Mouse (Mus musculus): ENCODE results near the gene Olfr2.
A peak's percentile ranks its signal among the peaks of the same experiment; 100 is the strongest.

Gene Olfr2

DNA sequence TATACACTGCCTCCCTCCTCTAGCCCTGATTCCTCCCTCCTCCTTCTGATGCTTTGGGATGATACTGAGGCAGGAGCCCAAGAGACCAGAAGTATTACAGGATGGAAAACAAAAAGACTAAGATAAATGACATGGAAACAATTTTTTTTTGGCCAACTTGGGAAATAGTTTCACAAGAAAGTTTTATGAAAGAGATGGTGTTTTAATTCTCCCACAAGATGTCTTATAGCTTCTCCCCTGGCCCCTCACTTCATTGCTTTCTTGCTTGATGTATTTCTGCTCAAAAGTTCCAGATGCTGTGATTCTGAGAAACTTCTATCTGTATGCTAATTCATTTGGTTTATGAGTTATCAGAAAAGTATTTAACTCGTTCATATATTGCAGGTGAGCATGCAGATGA lies at the start of gene Olfr2:
Gene Olfr2, minus strand, starts transcription at position 101 of the 400 bp plus-strand sequence.
- DNase-seq (ENCODE audit: low read depth, low spot score) = no peak

DNA sequence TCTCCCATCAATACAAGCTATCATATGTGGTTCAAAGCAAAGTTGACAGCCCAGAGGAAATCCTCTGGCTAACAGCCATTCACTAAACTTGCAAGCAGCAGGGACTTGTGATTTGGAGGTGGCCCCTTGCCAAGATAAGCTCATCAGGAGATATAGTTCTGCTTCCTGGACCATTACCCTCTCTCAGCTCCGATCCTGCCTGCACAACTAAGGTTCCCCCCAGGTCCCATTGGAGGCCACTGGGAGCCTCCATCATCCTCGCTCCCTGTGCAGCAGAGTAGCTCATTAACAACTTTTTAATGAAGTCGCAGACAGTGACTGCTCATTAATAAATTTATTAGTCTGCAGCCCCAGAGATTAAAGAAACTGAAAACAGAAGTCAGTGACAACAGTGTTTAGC lies 41.7 kb upstream of the Olfr2 start:
- DNase-seq (ENCODE audit: low read depth, low spot score) = no peak

DNA sequence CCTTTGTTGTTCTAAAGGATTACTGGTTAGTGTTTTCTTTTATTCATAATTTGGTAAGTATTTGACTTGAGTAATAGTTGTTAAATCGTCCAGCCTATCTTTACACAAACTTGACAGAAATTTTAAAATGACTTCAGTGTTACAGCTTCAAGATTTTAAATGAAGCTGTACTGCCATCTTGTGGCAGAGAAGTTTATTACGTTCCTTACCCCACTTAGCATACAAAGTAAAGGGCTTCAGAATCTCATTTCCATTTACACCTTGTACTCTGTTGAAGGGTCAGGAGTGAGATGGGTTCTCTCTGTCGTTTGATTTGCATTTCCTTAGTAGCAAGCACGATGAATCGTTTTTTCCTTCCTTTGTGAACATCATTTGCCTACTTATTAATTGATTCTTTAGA lies 40.0 kb upstream of the Olfr2 start:
- peak; percentile 71 for DNase-seq (ENCODE audit: low read depth, low spot score)

DNA sequence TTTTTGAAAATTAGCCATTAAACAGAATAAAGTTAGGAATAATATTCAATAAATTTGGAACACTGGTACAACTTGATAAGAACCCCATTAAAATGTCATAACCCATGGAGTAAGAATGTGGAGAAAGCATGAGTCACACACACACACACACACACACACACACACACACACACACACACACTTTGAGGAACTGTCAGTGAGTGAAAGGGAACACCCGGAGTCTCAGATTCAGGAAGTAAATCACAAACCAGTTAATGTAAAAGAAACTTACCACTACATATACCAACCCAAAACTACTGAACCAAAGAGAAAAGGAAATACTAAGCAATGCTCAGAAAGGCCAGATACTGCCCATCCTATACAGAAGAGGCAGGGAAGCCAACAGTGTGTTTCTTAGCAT lies 38.5 kb upstream of the Olfr2 start:
- DNase-seq (ENCODE audit: low read depth, low spot score) = no peak

DNA sequence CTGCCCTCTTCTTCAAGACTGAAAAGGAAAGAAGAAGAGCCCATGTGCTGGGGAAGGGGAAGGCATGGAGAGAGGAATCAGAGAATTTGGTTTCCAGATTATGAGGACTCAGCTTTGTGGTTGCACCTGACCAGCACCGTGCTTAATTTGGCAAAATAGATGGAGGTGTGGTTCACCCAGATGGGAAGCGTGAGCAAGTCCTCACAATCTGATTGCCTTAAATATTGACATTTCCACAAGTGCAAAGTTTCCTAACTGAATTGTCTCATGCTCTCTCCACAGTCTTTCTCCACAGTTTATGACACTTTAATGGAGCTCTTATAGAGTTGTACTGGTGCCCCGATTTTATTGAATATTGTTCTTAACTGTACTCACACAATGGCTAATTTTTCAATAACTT lies 37.3 kb upstream of the Olfr2 start:
- DNase-seq (ENCODE audit: low read depth, low spot score) = no peak

DNA sequence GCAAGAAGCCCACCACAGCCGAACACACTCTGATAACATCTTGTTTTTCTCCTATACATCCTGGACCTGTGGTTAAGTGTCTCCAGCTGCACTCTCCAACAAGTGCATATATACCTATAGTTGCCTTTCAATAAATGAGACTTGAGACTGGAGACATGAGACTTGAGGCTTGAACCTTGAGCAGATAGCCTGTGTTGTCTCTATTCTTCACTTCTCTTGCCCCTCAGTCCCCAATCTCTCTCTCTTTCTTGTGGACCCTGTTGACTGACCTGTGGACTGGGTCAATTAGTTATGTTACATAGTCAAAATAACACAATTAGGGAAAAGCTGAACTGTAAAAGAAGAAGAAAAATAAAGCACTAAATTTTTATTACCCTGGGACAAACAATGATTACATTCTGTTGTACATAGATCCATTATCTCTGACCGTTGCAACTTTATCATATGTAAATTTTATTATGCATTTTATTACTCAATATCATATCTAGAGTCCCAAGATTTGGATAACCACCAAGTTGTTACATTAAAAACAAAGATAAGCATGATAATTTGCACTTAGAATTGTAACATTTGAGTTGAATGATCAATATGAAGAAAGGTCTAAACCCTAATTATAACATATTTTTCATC lies 34.2 kb upstream of the Olfr2 start:
- no peak for DNase-seq (ENCODE audit: low read depth, low spot score)

DNA sequence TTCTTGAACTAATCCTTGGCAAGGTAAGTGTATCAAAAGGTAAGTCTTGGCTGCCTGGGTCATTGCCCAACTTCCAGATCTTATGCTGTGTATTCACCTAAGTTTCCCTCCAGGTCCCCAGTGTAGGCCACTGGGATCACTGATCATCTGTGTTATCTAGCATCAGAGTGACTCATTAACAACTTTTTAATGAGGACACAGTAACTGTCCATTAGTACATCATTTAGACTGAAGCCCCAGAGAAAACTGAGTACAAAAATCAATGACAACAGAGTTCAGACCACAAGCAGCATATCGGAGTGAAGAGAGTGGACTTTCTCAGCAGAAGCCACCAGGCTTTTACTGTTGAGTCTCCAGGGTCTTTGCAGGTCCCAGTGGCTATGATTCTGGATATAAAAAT lies 25.0 kb upstream of the Olfr2 start, which contains the start of gene Olfr713:
Gene Olfr713, plus strand, starts transcription at position 301 of the 400 bp plus-strand sequence.
- DNase-seq (ENCODE audit: low read depth, low spot score) = no peak

DNA sequence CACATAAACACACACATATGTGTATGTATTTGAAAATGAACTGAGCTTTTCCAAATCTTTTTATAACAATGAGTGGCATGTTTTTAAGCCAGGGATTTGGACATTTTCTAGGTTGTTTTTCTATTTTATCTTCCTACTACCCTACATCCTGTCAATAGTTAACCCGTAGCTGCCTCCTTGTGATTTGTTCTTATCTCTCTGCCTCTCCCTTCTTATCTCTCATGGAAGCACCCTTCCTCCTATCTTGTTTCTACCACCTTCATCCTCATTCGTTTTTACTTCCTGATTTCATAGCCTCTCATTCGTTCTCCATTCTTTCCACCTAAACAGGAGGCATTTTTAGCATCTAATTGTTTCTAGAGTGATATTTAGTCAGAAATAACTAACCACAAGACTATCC lies 1.7 kb downstream of the Olfr2 start:
- DNase-seq (ENCODE audit: low read depth, low spot score) = no peak

DNA sequence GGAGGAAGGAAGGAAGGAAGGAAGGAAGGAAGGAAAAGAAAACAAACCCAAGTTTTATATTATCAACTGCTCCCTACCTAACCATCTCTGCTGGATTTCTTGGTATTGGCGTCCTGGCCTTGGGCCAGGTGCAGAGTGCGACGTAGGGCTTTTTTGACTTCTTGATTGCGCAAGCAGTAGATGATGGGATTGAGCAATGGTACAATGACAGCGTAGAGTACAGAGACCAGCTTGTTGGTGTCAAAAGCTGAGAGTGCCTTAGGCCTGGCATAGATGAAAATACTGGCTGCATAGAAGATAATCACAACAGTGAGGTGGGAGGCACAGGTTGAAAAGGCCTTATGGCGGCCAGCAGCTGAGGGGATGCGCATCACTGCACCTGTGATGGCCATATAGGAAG lies 5.1 kb downstream of the Olfr2 start:
- DNase-seq (ENCODE audit: low read depth, low spot score) = no peak

DNA sequence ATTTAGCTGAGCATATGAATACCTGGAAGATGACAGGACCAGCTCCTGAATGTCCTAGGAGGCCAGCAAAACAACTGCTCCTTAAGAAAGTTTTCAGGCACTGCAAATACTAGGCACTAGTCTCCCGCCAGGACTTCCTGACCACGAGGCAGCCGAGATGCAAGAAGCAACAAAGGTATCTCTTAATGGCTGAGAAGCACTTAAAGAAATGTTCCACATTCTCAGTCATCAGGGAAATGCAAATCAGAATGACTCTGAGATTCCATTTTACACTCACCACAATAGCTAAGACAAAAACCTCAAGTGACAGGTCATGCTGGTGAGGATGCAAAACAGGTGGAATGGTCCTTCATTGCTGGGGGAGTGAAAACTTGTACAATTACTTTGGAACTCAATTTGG lies 20.6 kb downstream of the Olfr2 start:
- no peak for DNase-seq (ENCODE audit: low read depth, low spot score)

DNA sequence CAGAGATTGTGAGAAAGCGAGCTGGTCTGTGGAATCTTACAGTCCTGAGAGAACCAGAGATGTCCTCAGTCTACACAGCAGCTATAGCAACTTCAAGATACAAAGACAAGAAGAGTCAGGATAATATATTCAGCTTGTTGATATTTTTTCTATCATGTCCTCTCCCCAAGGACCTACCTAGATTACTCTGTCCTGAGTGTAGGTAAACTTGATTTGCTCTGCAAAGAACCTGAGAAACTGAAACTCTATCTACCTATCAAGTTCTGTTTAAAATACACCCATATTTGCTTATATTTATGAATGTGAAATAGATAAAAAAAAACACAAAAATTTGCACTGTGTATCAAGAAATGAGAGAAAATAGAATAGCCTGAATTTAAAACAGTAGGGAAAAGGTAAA lies 30.5 kb downstream of the Olfr2 start, which contains the start of gene Olfr711:
Gene Olfr711, minus strand, starts transcription at position 101 of the 400 bp plus-strand sequence.
- no peak for DNase-seq (ENCODE audit: low read depth, low spot score)

DNA sequence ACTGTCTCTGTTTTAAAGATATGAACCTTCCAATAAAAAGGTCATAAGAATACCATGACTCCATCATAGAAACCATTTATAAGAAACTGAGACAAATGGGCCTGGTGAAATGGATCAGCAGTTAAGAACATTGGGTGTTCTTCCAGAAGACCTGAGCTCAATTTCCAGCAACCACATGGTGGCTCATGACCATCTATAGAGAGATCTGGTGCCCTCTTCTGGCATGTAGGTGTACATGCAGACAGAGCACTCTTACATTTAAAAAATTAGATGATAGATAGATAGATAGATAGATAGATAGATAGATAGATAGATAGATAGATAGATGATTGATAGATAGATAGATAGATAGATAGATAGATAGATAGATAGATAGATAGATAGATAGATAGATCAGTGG lies 38.4 kb downstream of the Olfr2 start:
- DNase-seq (ENCODE audit: low read depth, low spot score) = peak; percentile 14

DNA sequence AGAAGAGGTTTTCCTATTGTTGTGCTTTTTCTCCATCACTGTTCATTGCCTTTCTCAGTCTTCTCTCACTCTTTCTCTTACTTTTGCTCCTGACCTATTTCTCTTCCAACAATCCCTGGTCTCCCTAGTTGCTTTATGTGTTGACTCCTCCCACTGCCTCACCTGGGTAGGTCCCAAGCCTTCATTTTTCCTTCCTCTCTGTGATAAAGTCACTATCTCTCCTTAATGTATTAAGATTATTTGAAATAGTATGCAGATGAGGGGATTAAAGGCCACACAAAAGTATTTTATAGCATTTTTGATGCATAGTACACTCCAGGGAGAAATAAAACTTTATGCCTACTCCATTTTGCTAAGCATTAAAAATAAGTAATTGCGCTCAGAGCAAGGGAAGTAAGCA lies 42.0 kb downstream of the Olfr2 start, which contains the start of gene Olfr6:
Gene Olfr6, minus strand, starts transcription at position 101 of the 400 bp plus-strand sequence.
- no peak for DNase-seq (ENCODE audit: low read depth, low spot score)

DNA sequence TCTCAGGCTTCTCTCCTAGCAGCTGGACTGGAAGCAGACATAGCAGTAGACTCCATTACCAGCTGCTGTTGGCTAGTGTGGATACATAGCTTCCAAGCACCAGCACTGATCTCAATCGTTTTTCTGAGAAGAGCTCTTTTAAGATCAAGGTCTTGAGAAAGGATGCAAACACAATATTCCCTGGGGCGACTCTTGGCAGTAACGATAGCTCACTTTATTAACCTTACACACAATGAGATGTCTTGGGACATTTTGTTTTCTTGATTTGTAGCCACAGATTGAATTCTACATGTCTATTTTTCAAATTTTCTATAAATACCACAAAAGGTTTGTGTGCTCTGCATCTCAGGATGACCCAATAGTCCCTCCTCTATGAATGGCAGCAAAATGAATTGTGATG lies 57.7 kb downstream of the Olfr2 start, which contains the start of gene Olfr710:
Gene Olfr710, minus strand, starts transcription at position 101 of the 400 bp plus-strand sequence.
- DNase-seq (ENCODE audit: low read depth, low spot score) = no peak

Data from 3T3-L1 (cell line).